In genomic region chr16:17561128-17561750, GRCm38 (mm10) we compare ENCODE assay signal across 7 mouse cellular contexts. TPM values are rescaled to one million over a fixed set of nuclear protein-coding genes. Genes with fewer than 3 reads are reported as not detected.
DNase-seq lines count a peak whose midpoint lies in the region; ATAC-seq and TF ChIP-seq lines count a peak whose summit lies in the region.

Gene Lrrc74b (minus strand): TSS chr16:17561247.

- 3% methylated on average over 22 of the region's 22 CpGs for WGBS in intestine, embryonic 15.5 days
- 6% methylated on average over 22 of the region's 22 CpGs for WGBS in liver, postnatal 0 days (ENCODE audit: insufficient replicate concordance)
- 7% methylated on average over 22 of the region's 22 CpGs for WGBS in olfactory bulb, adult 2 months

- H3K4me2 ChIP-seq in intestine, embryonic 15.5 days (replicated peaks): peak within 1 kb of the TSS; percentile 56
- H3K4me2 ChIP-seq in liver, postnatal 0 days (ENCODE audit: low read depth, low read length): peak within 1 kb of the TSS; percentile 44

- peak within 1 kb of the TSS; percentile 17; the same call in 1 of the 2 replicates for H3K9ac ChIP-seq in intestine, embryonic 15.5 days
- no peak within 1 kb of the TSS for H3K9ac ChIP-seq in liver, postnatal 0 days (replicated peaks)

- TF ChIP-seq EP300 in liver, postnatal 0 days (IDR thresholded peaks at IDR 0.05; ENCODE audit: low read depth): no peak

- H3K27me3 ChIP-seq in intestine, embryonic 15.5 days (replicated peaks): no peaks in the 10 kb centered on the region
- H3K27me3 ChIP-seq in liver, postnatal 0 days (ENCODE audit: insufficient read depth, low read length): peaks cover 14% of the 10 kb centered on the region

- peaks cover 32% of the 10 kb centered on the region for H3K4me1 ChIP-seq in intestine, embryonic 15.5 days (replicated peaks)
- peaks cover 13% of the 10 kb centered on the region for H3K4me1 ChIP-seq in liver, postnatal 0 days (ENCODE audit: insufficient read depth)
- peaks cover 27% of the 10 kb centered on the region for H3K4me1 ChIP-seq in olfactory bulb, adult 2 months (ENCODE audit: control insufficient read depth, insufficient read depth, low read length)

- no peaks in the 10 kb centered on the region for H3K9me3 ChIP-seq in intestine, embryonic 15.5 days
- no peaks in the 10 kb centered on the region for H3K9me3 ChIP-seq in liver, postnatal 0 days (ENCODE audit: low read length)

- peak within 1 kb of the TSS; percentile 60 for H3K27ac ChIP-seq in intestine, embryonic 15.5 days
- H3K27ac ChIP-seq in liver, postnatal 0 days (ENCODE audit: low read depth): no peak within 1 kb of the TSS
- no peak within 1 kb of the TSS for H3K27ac ChIP-seq in olfactory bulb, adult 2 months (ENCODE audit: insufficient read depth, low read depth, low read length)

- TF ChIP-seq CTCF in liver, postnatal 0 days (IDR thresholded peaks at IDR 0.05; ENCODE audit: low read depth): no peak
- no peak for TF ChIP-seq CTCF in olfactory bulb, adult 2 months (IDR thresholded peaks at IDR 0.05; ENCODE audit: insufficient read depth, low read depth, low read length)

- TF ChIP-seq POLR2A in olfactory bulb, adult 2 months (IDR thresholded peaks at IDR 0.05; ENCODE audit: insufficient read depth, low read depth, low read length): no peak

- DNase-seq in R1 (ENCODE audit: low read depth, low spot score): peak; percentile 91
- peak; percentile 87 for DNase-seq in embryo, embryonic 10 days (ENCODE audit: low spot score)
- DNase-seq in liver, postnatal 0 days: no peak
- DNase-seq in spleen, postnatal 14 days (ENCODE audit: low spot score in 2 of 2): no peak

- H3K4me3 ChIP-seq in intestine, embryonic 15.5 days (replicated peaks): peak within 1 kb of the TSS; percentile 20
- 0 out of 2 replicates have a peak within 1 kb of the TSS, but pooled peaks have one; percentile 4 for H3K4me3 ChIP-seq in liver, postnatal 0 days (ENCODE audit: low read depth, low read length)
- H3K4me3 ChIP-seq in olfactory bulb, adult 2 months (ENCODE audit: insufficient read depth, low read depth, low read length): peak within 1 kb of the TSS; percentile 31

- H3K36me3 ChIP-seq in intestine, embryonic 15.5 days: no peaks in the 10 kb centered on the region
- no peaks in the 10 kb centered on the region for H3K36me3 ChIP-seq in liver, postnatal 0 days (replicated peaks; ENCODE audit: insufficient read depth, low read length)

- ATAC-seq in granulocyte monocyte progenitor cell, adult 5-6 weeks (replicated peaks; ENCODE audit: poor library complexity, severe bottlenecking): peak; percentile 56
- ATAC-seq in intestine, embryonic 15.5 days: peak; percentile 76
- peak; percentile 40; the same call in 1 of the 2 replicates for ATAC-seq in liver, postnatal 0 days

RNA-seq across cellular contexts. Expression of gene Lrrc74b, which starts in this region (rescaled TPM):
- total RNA-seq in granulocyte monocyte progenitor cell, adult 5-6 weeks (2014; fragmentation: Nextera tagmentation): not detected in 2 replicates
- not detected in 2 replicates for total RNA-seq in granulocyte monocyte progenitor cell, adult 5-6 weeks (2017)
- 0.27 and 0.29 TPM in 2 replicates for polyA plus RNA-seq in intestine, embryonic 15.5 days (2015; fragmentation: Nextera tagmentation; extraction: Ambion mirVana)
- 0.05 and 0.06 TPM in 2 replicates for polyA plus RNA-seq in liver, postnatal 0 days (2015; fragmentation: Nextera tagmentation; extraction: Ambion mirVana)
- polyA plus RNA-seq in olfactory bulb, adult 2 months (2012; ENCODE audit: insufficient read depth, insufficient read length, low replicate concordance, missing spikeins): not detected in 2 replicates

Comparison
In these comparisons a context has a peak if more than half of its experiments do, and no peak if none do; other contexts are left out.
1. Peak in ATAC-seq in granulocyte monocyte progenitor cell, adult 5-6 weeks; RNA of the gene not detected or under 1 TPM.
2. Peak in ATAC-seq, H3K4me3 ChIP-seq, H3K27ac ChIP-seq, H3K9ac ChIP-seq and H3K4me2 ChIP-seq in intestine, embryonic 15.5 days; RNA of the gene not detected or under 1 TPM.
3. Peak in ATAC-seq, H3K4me3 ChIP-seq and H3K4me2 ChIP-seq in liver, postnatal 0 days; RNA of the gene not detected or under 1 TPM.
4. DNase-seq: peak in R1 (single experiment) and embryo, embryonic 10 days (single experiment); none in liver, postnatal 0 days (single experiment) and spleen, postnatal 14 days (0 of 2).
5. Peak in every context shown above with its lines, with median percentiles within 50 percentile points of each other: ATAC-seq and H3K4me3 ChIP-seq.